Mouse (Mus musculus) testis, adult 2 months (tissue): ENCODE measurements at regions not wholly inside any gene's neighbourhood (a gene's known extent, or its start where the extent isn't known, plus 50 kb on each side); places are given as distances from the start of the nearest gene placed in this dataset.

Source experiments
- H3K27ac ChIP-seq: fragments of 200-500 bp; 2 replicates; pipeline ENCODE4 v1.5.1; 2012; ENCODE audit warnings: low read depth, low read length; ENCODE audit not compliant: control insufficient read depth, insufficient read depth
- H3K27me3 ChIP-seq: fragments of 200-500 bp; 2 replicates; pipeline ENCODE4 v1.6.1; 2012; ENCODE audit warnings: mild to moderate bottlenecking, low read length, moderate library complexity; ENCODE audit not compliant: control insufficient read depth, insufficient read depth
- H3K36me3 ChIP-seq: fragments of 200-500 bp; 2 replicates; pipeline ENCODE4 v1.6.1; 2012; ENCODE audit warnings: mild to moderate bottlenecking, low read length; ENCODE audit not compliant: control insufficient read depth, insufficient read depth
- H3K4me1 ChIP-seq: fragments of 200-500 bp; 2 replicates; pipeline ENCODE4 v1.6.1; 2012; ENCODE audit warnings: low read length; ENCODE audit not compliant: control insufficient read depth, insufficient read depth
- H3K4me3 ChIP-seq: fragments of 200-500 bp; 2 replicates; pipeline ENCODE4 v1.5.1; 2012; ENCODE audit warnings: low read depth, mild to moderate bottlenecking, low read length, moderate library complexity, mixed read lengths; ENCODE audit not compliant: control insufficient read depth
- CTCF ChIP-seq: fragments of 200-500 bp; IDR thresholded peaks from 2 replicates; pipeline ENCODE4 v1.5.1; 2012; ENCODE audit warnings: low read depth, mild to moderate bottlenecking, inconsistent platforms, low read length, moderate library complexity; ENCODE audit not compliant: control insufficient read depth, insufficient read depth, insufficient replicate concordance
- POLR2A ChIP-seq: fragments of 200-500 bp; IDR thresholded peaks from 2 replicates; pipeline ENCODE4 v1.6.1; 2012; ENCODE audit warnings: low read depth, mild to moderate bottlenecking, inconsistent platforms, low read length, moderate library complexity; ENCODE audit not compliant: control insufficient read depth

- H3K4me3 ChIP-seq, result no peak overlapping the region
- no peaks in the 10 kb centered on the region for H3K27me3 ChIP-seq
- no peak for TF ChIP-seq POLR2A
- TF ChIP-seq CTCF, result no peak
- H3K27ac ChIP-seq, result no peak overlapping the region
- no peaks in the 10 kb centered on the region for H3K36me3 ChIP-seq
- H3K4me1 ChIP-seq, result no peaks in the 10 kb centered on the region; the same call in 1 of the 2 replicates
Measured at GRCm38 (mm10) chr1:153962161-153962720, 62.2 kb upstream of the Teddm2 start.

- no peak for TF ChIP-seq CTCF
- no peak for TF ChIP-seq POLR2A
- Histone ChIP-seq H3K4me1 (no peaks in the 10 kb centered on the region; the same call in 1 of the 2 replicates), H3K27ac (peak overlapping the region; percentile 53), H3K27me3 (no peaks in the 10 kb centered on the region), H3K4me3 (no peak overlapping the region), H3K36me3 (no peaks in the 10 kb centered on the region)
Measured at GRCm38 (mm10) chr1:153963744-153964342, 63.8 kb upstream of the Teddm2 start.

GRCm38 (mm10) chr1:153969401-153969800, 69.4 kb upstream of the Teddm2 start:
- H3K4me1 ChIP-seq, result no peaks in the 10 kb centered on the region
- H3K27me3 ChIP-seq, result no peaks in the 10 kb centered on the region
- no peak for TF ChIP-seq CTCF
- no peak for TF ChIP-seq POLR2A
- no peaks in the 10 kb centered on the region for H3K36me3 ChIP-seq
- no peak overlapping the region for H3K4me3 ChIP-seq
- no peak overlapping the region for H3K27ac ChIP-seq

GRCm38 (mm10) chr1:153974300-153974699, 74.3 kb upstream of the Teddm2 start:
- no peaks in the 10 kb centered on the region for H3K36me3 ChIP-seq
- H3K4me3 ChIP-seq, result no peak overlapping the region
- H3K4me1 ChIP-seq, result no peaks in the 10 kb centered on the region
- H3K27me3 ChIP-seq, result no peaks in the 10 kb centered on the region
- no peak overlapping the region for H3K27ac ChIP-seq
- TF ChIP-seq CTCF (no peak), POLR2A (no peak)

- Histone ChIP-seq H3K27ac (no peak overlapping the region), H3K4me3 (no peak overlapping the region), H3K27me3 (no peaks in the 10 kb centered on the region)
Measured at GRCm38 (mm10) chr1:153977963-153978726, 78.1 kb upstream of the Teddm2 start.

GRCm38 (mm10) chr1:153980886-153981285, 80.9 kb upstream of the Teddm2 start:
- no peaks in the 10 kb centered on the region for H3K36me3 ChIP-seq
- TF ChIP-seq POLR2A (no peak), CTCF (no peak)
- H3K27ac ChIP-seq, result no peak overlapping the region
- no peaks in the 10 kb centered on the region for H3K27me3 ChIP-seq
- H3K4me1 ChIP-seq, result no peaks in the 10 kb centered on the region
- H3K4me3 ChIP-seq, result no peak overlapping the region

More at GRCm38 (mm10) chr1:153977963-153978726, 78.1 kb upstream of the Teddm2 start:
- TF ChIP-seq CTCF, result no peak
- no peak for TF ChIP-seq POLR2A
- Histone ChIP-seq H3K4me1 (no peaks in the 10 kb centered on the region), H3K36me3 (no peaks in the 10 kb centered on the region)

GRCm38 (mm10) chr1:153985595-153985994, 85.6 kb upstream of the Teddm2 start:
- Histone ChIP-seq H3K27ac (no peak overlapping the region), H3K36me3 (no peaks in the 10 kb centered on the region), H3K4me1 (no peaks in the 10 kb centered on the region), H3K4me3 (no peak overlapping the region), H3K27me3 (no peaks in the 10 kb centered on the region)
- TF ChIP-seq POLR2A (no peak), CTCF (no peak)
